Mouse (Mus musculus): Measurements from ENCODE around the gene Olfr309. TPM values are rescaled to one million over a fixed set of nuclear protein-coding genes. Genes with fewer than 3 reads are reported as not detected.
A peak's percentile ranks its signal among the peaks of the same experiment; 100 is the strongest.
"Not testable (repeated sequence)": the region's sequence is repeated elsewhere in the genome, so short reads cannot be mapped to it uniquely, and the experiment has no call there.

The Olfr309 gene
- not detected in 2 replicates for total RNA-seq (2017)

GRCm38 (mm10) chr7:86313608-86314007 is at the start of gene Olfr309:
TSS of gene Olfr309 (minus strand) at chr7:86313708.
- ATAC-seq (replicated peaks in 1 of 2; ENCODE audit: insufficient read depth in 1 of 2, low FRiP score in 2 of 2, low TSS enrichment in 1 of 2, low read depth in 1 of 2, poor library complexity in 2 of 2, severe bottlenecking in 2 of 2), result no peak

- ATAC-seq (replicated peaks in 1 of 2; ENCODE audit: insufficient read depth in 1 of 2, low FRiP score in 2 of 2, low TSS enrichment in 1 of 2, low read depth in 1 of 2, poor library complexity in 2 of 2, severe bottlenecking in 2 of 2), result not testable (repeated sequence)
Measured at GRCm38 (mm10) chr7:86346296-86346695, 32.8 kb upstream of the Olfr309 start.

- no peak for ATAC-seq (replicated peaks in 1 of 2; ENCODE audit: insufficient read depth in 1 of 2, low FRiP score in 2 of 2, low TSS enrichment in 1 of 2, low read depth in 1 of 2, poor library complexity in 2 of 2, severe bottlenecking in 2 of 2)
Measured at GRCm38 (mm10) chr7:86344253-86344652, 30.7 kb upstream of the Olfr309 start.

GRCm38 (mm10) chr7:86342881-86343565 is 29.5 kb upstream of the Olfr309 start:
- ATAC-seq (replicated peaks in 1 of 2; ENCODE audit: insufficient read depth in 1 of 2, low FRiP score in 2 of 2, low TSS enrichment in 1 of 2, low read depth in 1 of 2, poor library complexity in 2 of 2, severe bottlenecking in 2 of 2), result no peak

GRCm38 (mm10) chr7:86337486-86337885 is 24.0 kb upstream of the Olfr309 start, which contains the start of gene Olfr307:
TSS of gene Olfr307 (minus strand) at chr7:86337586.
- ATAC-seq (replicated peaks in 1 of 2; ENCODE audit: insufficient read depth in 1 of 2, low FRiP score in 2 of 2, low TSS enrichment in 1 of 2, low read depth in 1 of 2, poor library complexity in 2 of 2, severe bottlenecking in 2 of 2), result no peak

- no peak for ATAC-seq (replicated peaks in 1 of 2; ENCODE audit: insufficient read depth in 1 of 2, low FRiP score in 2 of 2, low TSS enrichment in 1 of 2, low read depth in 1 of 2, poor library complexity in 2 of 2, severe bottlenecking in 2 of 2)
Measured at GRCm38 (mm10) chr7:86325530-86325929, 12.0 kb upstream of the Olfr309 start, which contains the start of gene Olfr308. TSS of gene Olfr308 (minus strand) at chr7:86325630.

GRCm38 (mm10) chr7:86321323-86321722 is 7.8 kb upstream of the Olfr309 start:
- ATAC-seq (replicated peaks in 1 of 2; ENCODE audit: insufficient read depth in 1 of 2, low FRiP score in 2 of 2, low TSS enrichment in 1 of 2, low read depth in 1 of 2, poor library complexity in 2 of 2, severe bottlenecking in 2 of 2), result peak; percentile 42 to 75; a peak in 3 of 4 replicates

GRCm38 (mm10) chr7:86277072-86277471 is 36.4 kb downstream of the Olfr309 start, which contains the start of gene Olfr310:
TSS of gene Olfr310 (minus strand) at chr7:86277172.
- no peak for ATAC-seq (replicated peaks in 1 of 2; ENCODE audit: insufficient read depth in 1 of 2, low FRiP score in 2 of 2, low TSS enrichment in 1 of 2, low read depth in 1 of 2, poor library complexity in 2 of 2, severe bottlenecking in 2 of 2)

Other genes with a start within 250 kb of the Olfr309 start
- gene Vmn2r75, start 141.9 kb downstream of the Olfr309 start, total RNA-seq (2017), result not detected in 2 replicates
- not detected in 2 replicates for gene Vmn2r76, start 67.4 kb downstream of the Olfr309 start, total RNA-seq (2017)
- gene Olfr310, start 36.5 kb downstream of the Olfr309 start, total RNA-seq (2017), result not detected in 2 replicates
- not detected in 2 replicates for gene Olfr308, start 11.9 kb upstream of the Olfr309 start, total RNA-seq (2017)
- not detected in 2 replicates for gene Olfr307, start 23.9 kb upstream of the Olfr309 start, total RNA-seq (2017)
- not detected in 2 replicates for gene Olfr305, start 53.2 kb upstream of the Olfr309 start, total RNA-seq (2017)
- gene Olfr304, start 73.0 kb upstream of the Olfr309 start, total RNA-seq (2017), result not detected in 2 replicates
- not detected in 2 replicates for gene Olfr303, start 84.1 kb upstream of the Olfr309 start, total RNA-seq (2017)
- gene Olfr301, start 90.1 kb upstream of the Olfr309 start, total RNA-seq (2017), result not detected in 2 replicates
- not detected in 2 replicates for gene Olfr299, start 146.2 kb upstream of the Olfr309 start, total RNA-seq (2017)
- gene Olfr298, start 178.8 kb upstream of the Olfr309 start, total RNA-seq (2017), result not detected in 2 replicates
- not detected in 2 replicates for gene Olfr297, start 206.3 kb upstream of the Olfr309 start, total RNA-seq (2017)

Data from hematopoietic stem cell, adult 5-6 weeks (primary cell).